Mouse (Mus musculus): ENCODE results near the gene Gp1ba.

- TF ChIP-seq CTCF (IDR thresholded peaks at IDR 0.05; ENCODE audit: low read depth, low read length): no peak
- no peak for TF ChIP-seq POLR2A (IDR thresholded peaks at IDR 0.05; ENCODE audit: borderline replicate concordance, low read depth, low read length)
Measured at GRCm38 (mm10) chr11:70674014-70674413, 35.1 kb downstream of the Gp1ba start.
